Mouse (Mus musculus): ENCODE results near the gene Gm7233. TPM values are rescaled to one million over a fixed set of nuclear protein-coding genes. Genes with fewer than 3 reads are reported as not detected.
"Not testable (repeated sequence)": the region's sequence is repeated elsewhere in the genome, so short reads cannot be mapped to it uniquely, and the experiment has no call there.

Gene Gm7233
- polyA plus RNA-seq (2015; fragmentation: Nextera tagmentation; extraction: Ambion mirVana), result not detected in 2 replicates

DNA sequence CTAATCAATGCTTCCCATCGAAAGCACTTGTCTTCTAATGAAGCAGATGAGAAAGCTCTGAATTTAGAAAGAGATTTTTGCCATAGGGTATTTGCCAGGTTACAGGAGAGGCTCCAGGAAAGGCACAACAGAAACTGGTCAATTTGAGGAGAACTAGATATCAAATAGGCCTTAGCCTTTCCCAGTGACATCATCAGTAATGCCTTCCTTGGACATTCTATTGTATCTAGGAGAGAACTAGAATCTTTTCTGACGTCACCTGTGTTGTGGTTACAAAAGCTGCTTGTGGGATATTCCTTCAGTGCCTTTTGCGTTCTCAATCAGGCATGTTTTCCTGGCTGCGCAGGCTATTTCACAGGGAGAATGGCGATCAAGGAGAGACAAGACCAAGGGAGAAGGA, at the start of gene Gm7233:
Gm7233 (plus strand) TSS at position 301 of the 400 bp plus-strand sequence.
- not testable (repeated sequence) for H3K27me3 ChIP-seq (replicated peaks); H3K4me3 ChIP-seq (replicated peaks); H3K4me2 ChIP-seq; ATAC-seq (ENCODE audit: insufficient read depth, low FRiP score, low read depth); H3K9me3 ChIP-seq; H3K9ac ChIP-seq; H3K4me1 ChIP-seq; H3K36me3 ChIP-seq; H3K27ac ChIP-seq
- WGBS, result 71% methylated on average over 5 of the region's 5 CpGs

DNA sequence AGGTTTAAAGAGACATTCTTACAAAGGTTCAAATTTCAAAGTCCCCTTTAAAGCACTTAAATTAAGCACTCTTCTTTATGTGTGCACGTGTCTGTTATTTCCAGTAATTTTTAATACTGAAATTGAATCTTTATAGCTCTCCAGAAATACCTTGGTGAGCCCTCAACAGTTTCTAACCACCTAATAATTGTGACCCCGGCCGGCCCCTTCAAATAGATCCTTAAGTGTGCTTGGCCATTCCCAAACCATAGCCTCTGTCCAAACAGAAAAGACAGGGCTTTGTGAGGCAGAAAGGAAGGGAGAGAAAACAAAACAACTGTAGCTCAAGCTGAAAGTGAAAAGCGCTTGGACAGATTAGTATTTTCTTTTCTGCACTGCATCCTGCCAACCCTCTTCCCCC, 12.5 kb upstream of the Gm7233 start:
- H3K9me3 ChIP-seq; H3K27me3 ChIP-seq (replicated peaks); H3K36me3 ChIP-seq; H3K4me2 ChIP-seq; H3K9ac ChIP-seq; H3K4me3 ChIP-seq (replicated peaks); H3K27ac ChIP-seq; H3K4me1 ChIP-seq; ATAC-seq (ENCODE audit: insufficient read depth, low FRiP score, low read depth): not testable (repeated sequence)
- WGBS, result 63% methylated on average over 4 of the region's 4 CpGs

DNA sequence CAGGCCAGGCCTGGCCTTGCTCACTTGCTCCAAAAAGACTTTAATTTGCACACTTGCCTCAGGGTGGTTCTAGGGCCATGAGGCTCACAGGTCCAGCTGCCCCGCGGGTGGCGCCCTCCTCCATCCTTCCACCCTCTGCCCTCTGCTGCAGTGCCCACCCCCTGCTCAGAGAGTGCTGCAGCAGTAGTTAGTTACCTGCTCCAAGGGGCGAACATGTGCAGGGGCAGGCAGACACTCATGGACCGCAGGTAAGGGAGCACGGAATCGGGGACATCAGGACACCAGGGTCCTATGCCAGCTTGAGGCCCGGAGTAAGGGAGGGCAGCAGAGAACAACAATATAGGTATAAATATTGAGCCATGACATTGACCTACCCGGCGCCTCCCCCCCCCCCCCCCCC, 11.7 kb upstream of the Gm7233 start:
- H3K4me3 ChIP-seq (replicated peaks); H3K9ac ChIP-seq; H3K36me3 ChIP-seq; H3K9me3 ChIP-seq; H3K4me1 ChIP-seq; H3K4me2 ChIP-seq; H3K27me3 ChIP-seq (replicated peaks); ATAC-seq (ENCODE audit: insufficient read depth, low FRiP score, low read depth); H3K27ac ChIP-seq: not testable (repeated sequence)
- no CpG with 5 or more reads among the region's 10 CpGs for WGBS

DNA sequence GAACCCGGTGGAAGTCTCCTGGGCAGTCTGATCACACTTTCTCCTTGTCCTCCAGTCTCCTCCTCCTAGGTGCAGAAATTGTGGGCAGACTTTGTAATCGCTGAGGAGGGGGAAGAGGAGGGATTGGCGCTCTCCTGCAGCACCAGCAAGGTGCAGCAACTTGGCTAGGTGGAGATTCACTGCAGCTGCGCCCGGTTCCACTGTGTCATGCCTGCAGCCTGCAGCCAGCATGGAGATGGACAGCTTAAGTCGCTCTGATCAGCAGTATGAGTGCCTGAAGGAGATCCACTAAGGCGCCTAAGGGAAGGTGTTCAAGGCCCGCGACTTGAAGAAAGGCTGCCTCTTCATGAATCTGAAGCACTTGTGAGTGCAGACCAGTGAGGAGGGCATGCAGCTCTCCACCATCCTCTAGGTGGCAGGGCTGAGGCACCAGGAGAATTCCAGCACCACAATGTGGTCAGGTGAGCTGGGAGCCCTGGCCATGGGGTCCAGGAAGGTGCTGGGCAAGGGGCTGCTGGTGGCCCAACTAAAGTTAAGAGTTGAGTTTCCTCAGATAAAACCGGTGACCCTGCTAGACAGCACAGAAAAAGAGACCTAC, 11.0 kb upstream of the Gm7233 start:
- 20% methylated on average over 1 of the region's 10 CpGs for WGBS
- ATAC-seq (ENCODE audit: insufficient read depth, low FRiP score, low read depth), result not testable (repeated sequence)

GRCm38 (mm10) chr14:43235204-43235603, 55.5 kb downstream of the Gm7233 start, which contains the start of gene Gm8122:
Gene Gm8122 (minus strand): TSS chr14:43235304.
- not testable (repeated sequence) for H3K4me1 ChIP-seq; ATAC-seq (ENCODE audit: insufficient read depth, low FRiP score, low read depth); H3K27ac ChIP-seq; H3K9me3 ChIP-seq; H3K4me2 ChIP-seq; H3K27me3 ChIP-seq (replicated peaks); H3K36me3 ChIP-seq; H3K4me3 ChIP-seq (replicated peaks); H3K9ac ChIP-seq
- WGBS, result 90% methylated on average over 4 of the region's 4 CpGs

More for the DNA sequence above, 11.0 kb upstream of the Gm7233 start:
- H3K4me1 ChIP-seq; H3K4me2 ChIP-seq; H3K9ac ChIP-seq; H3K36me3 ChIP-seq; H3K27ac ChIP-seq; H3K9me3 ChIP-seq; H3K27me3 ChIP-seq (replicated peaks); H3K4me3 ChIP-seq (replicated peaks): not testable (repeated sequence)

Other genes with a start within 250 kb of the Gm7233 start
- gene Gm8082, start 186.2 kb upstream of the Gm7233 start, polyA plus RNA-seq (2015; fragmentation: Nextera tagmentation; extraction: Ambion mirVana), result not detected in 2 replicates
- not detected in 2 replicates for gene Gm10376, start 164.2 kb upstream of the Gm7233 start, polyA plus RNA-seq (2015; fragmentation: Nextera tagmentation; extraction: Ambion mirVana)
- not detected in 2 replicates for gene Gm8094, start 103.2 kb upstream of the Gm7233 start, polyA plus RNA-seq (2015; fragmentation: Nextera tagmentation; extraction: Ambion mirVana)
- not detected in 2 replicates for gene Gm8104, start 79.3 kb upstream of the Gm7233 start, polyA plus RNA-seq (2015; fragmentation: Nextera tagmentation; extraction: Ambion mirVana)
- not detected in 2 replicates for gene Gm8122, start 55.4 kb downstream of the Gm7233 start, polyA plus RNA-seq (2015; fragmentation: Nextera tagmentation; extraction: Ambion mirVana)
- gene Gm8126, start 78.8 kb downstream of the Gm7233 start, polyA plus RNA-seq (2015; fragmentation: Nextera tagmentation; extraction: Ambion mirVana), result not detected in 2 replicates
- not detected in 2 replicates for gene Gm9732, start 95.2 kb downstream of the Gm7233 start, polyA plus RNA-seq (2015; fragmentation: Nextera tagmentation; extraction: Ambion mirVana)
- gene Gm8127, start 114.0 kb downstream of the Gm7233 start, polyA plus RNA-seq (2015; fragmentation: Nextera tagmentation; extraction: Ambion mirVana), result not detected in 2 replicates
- not detected in 2 replicates for gene 1700001F09Rik, start 167.9 kb downstream of the Gm7233 start, polyA plus RNA-seq (2015; fragmentation: Nextera tagmentation; extraction: Ambion mirVana)
- gene Gm8138, start 236.5 kb downstream of the Gm7233 start, polyA plus RNA-seq (2015; fragmentation: Nextera tagmentation; extraction: Ambion mirVana), result not detected in 2 replicates